Mouse (Mus musculus) liver, embryonic 11.5 days (tissue): ENCODE data around the gene Bcl6. TPM values are rescaled to one million over a fixed set of nuclear protein-coding genes. Genes with fewer than 3 reads are reported as not detected.

Experiments
- ATAC-seq: fragments of 200-750 bp; cut with Nextera tagmentation; replicated peaks from 2 replicates; pipeline ENCODE4 v1.8.0; 2017; ENCODE audit warnings: moderate number of reproducible peaks, mild to moderate bottlenecking, moderate TSS enrichment, moderate library complexity; ENCODE audit not compliant: low FRiP score
- DNase-seq: peaks from one replicate; pipeline ENCODE4 v3.0.0-alpha.2; 2017; ENCODE audit warnings: low spot score
- H3K27ac ChIP-seq: fragments of 300-500 bp; sonication (generic); 2 replicates; pipeline ENCODE4 v1.5.1; 2014; ENCODE audit warnings: mild to moderate bottlenecking, low read depth, low read length, control low read depth
- H3K27me3 ChIP-seq: fragments of 300-500 bp; sonication (generic); replicated peaks from 2 replicates; pipeline ENCODE4 v1.6.1; 2014; ENCODE audit warnings: low read length, mixed read lengths; ENCODE audit not compliant: control insufficient read depth, insufficient read depth
- H3K36me3 ChIP-seq: fragments of 300-500 bp; sonication (generic); 2 replicates; pipeline ENCODE4 v1.6.1; 2014; ENCODE audit warnings: mild to moderate bottlenecking, low read length, moderate library complexity, mixed read lengths; ENCODE audit not compliant: control insufficient read depth, insufficient read depth
- H3K4me1 ChIP-seq: fragments of 300-500 bp; sonication (generic); replicated peaks from 2 replicates; pipeline ENCODE4 v1.6.1; 2014; ENCODE audit warnings: low read length, mixed read lengths; ENCODE audit not compliant: control insufficient read depth, insufficient read depth
- H3K4me2 ChIP-seq: fragments of 300-500 bp; sonication (generic); 2 replicates; pipeline ENCODE4 v1.6.1; 2014; ENCODE audit warnings: mild to moderate bottlenecking, control low read depth, moderate library complexity
- H3K4me3 ChIP-seq: fragments of 300-500 bp; sonication (generic); 2 replicates; pipeline ENCODE4 v1.5.1; 2014; ENCODE audit warnings: low read depth, low read length, control low read depth
- H3K9ac ChIP-seq: fragments of 300-500 bp; sonication (generic); 2 replicates; pipeline ENCODE4 v1.6.1; 2014; ENCODE audit warnings: low read depth, low read length, control low read depth
- H3K9me3 ChIP-seq: fragments of 300-500 bp; sonication (generic); 2 replicates; pipeline ENCODE4 v1.6.1; 2016; ENCODE audit warnings: low read length, inconsistent platforms, mixed read lengths; ENCODE audit not compliant: control insufficient read depth
- WGBS: fragments of 180-500 bp; shearing (Covaris S2); extraction: QIAGEN DNeasy Blood & Tissue Kit; methylation state at CpG from one replicate; pipeline ENCODE4 v1.1.7; 2014; 5-methylcytosine and 5-hydroxymethylcytosine counted together
- polyA plus RNA-seq: library from polyadenylated mRNA; unstranded; fragments of >200 nt; fragmentation: Nextera tagmentation; extraction: Ambion mirVana; gene quantifications from 2 replicates; pipeline ENCODE4 v1.2.1, GENCODE M21; 2014

The Bcl6 gene
- polyA plus RNA-seq, 1 experiment from 2014 or later: 0.38 TPM

DNA sequence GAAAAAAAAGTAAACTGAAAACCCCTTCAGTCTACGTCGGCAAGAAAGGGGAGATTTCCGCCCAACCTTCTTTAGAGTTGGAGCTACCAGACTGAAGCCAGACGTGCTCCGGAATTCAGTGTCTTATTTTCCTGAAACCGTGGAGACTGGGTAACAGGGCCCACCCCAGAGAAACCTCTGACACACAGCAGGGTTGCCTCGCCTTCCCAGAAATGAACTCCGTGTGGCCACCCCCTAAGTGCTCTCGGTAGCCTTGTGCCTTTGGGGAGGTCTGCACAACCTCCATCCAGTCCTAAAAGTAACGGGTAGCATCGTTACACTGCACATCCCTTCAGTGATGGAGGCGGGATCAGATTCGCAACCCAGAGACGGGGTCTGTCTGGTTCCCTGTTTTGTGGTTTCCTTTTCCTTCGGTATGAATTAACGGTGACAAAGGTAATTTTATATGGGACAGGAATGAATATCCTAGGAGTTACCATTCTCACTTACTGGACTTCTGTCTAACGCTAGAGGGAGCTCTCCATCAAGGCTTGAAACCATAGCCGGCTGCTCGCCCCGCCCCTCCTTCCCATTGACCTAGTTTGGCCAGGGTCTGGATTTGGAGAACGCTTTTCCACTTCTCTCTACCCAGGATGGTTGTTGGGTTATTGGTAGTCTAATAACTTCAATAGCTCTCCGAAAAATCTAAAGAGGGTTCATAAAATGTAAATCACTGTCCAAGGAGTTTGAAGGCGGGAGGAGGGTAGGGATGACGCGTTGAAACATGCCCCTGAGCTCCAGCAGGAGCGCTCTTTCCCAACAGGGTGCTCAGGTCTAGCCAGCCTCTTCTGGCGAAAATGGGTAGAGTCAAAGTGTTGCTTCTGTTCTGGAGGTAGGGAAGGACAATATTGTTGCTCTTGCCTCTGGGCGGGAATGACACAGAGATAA lies 6.5 kb downstream of the Bcl6 start:
- WGBS: 3% methylated on average over 28 of the region's 28 CpGs

GRCm38 (mm10) chr16:23980991-23981720 lies 7.5 kb downstream of the Bcl6 start:
- ATAC-seq: no peak
- no peak overlapping the region for H3K9ac ChIP-seq
- DNase-seq: no peak
- peak overlapping the region; percentile 81 for H3K4me2 ChIP-seq
- no peaks in the 10 kb centered on the region for H3K9me3 ChIP-seq
- H3K27me3 ChIP-seq: peaks cover 51% of the 10 kb centered on the region
- peak overlapping the region; percentile 39 for H3K4me3 ChIP-seq
- H3K36me3 ChIP-seq: no peaks in the 10 kb centered on the region
- H3K4me1 ChIP-seq: peaks cover 15% of the 10 kb centered on the region
- no peak overlapping the region for H3K27ac ChIP-seq
- WGBS: 2% methylated on average over 32 of the region's 32 CpGs

More for the DNA sequence above, 6.5 kb downstream of the Bcl6 start:
- Histone ChIP-seq H3K9ac (no peak overlapping the region; the same call in 1 of the 2 replicates), H3K27me3 (peaks cover 56% of the 10 kb centered on the region), H3K4me1 (peaks cover 17% of the 10 kb centered on the region), H3K27ac (no peak overlapping the region), H3K4me2 (peak overlapping the region; percentile 81), H3K4me3 (peak overlapping the region; percentile 39), H3K36me3 (no peaks in the 10 kb centered on the region), H3K9me3 (no peaks in the 10 kb centered on the region)
- peak; percentile 67 for ATAC-seq
- DNase-seq: peak; percentile 74

- Histone ChIP-seq H3K27me3 (peaks cover 44% of the 10 kb centered on the region), H3K27ac (no peak overlapping the region), H3K4me3 (peak overlapping the region; percentile 39), H3K9me3 (no peaks in the 10 kb centered on the region), H3K9ac (no peak overlapping the region), H3K36me3 (no peaks in the 10 kb centered on the region), H3K4me1 (peaks cover 12% of the 10 kb centered on the region), H3K4me2 (peak overlapping the region; percentile 81)
- WGBS: 13% methylated on average over 11 of the region's 11 CpGs
- ATAC-seq (no peak), DNase-seq (no peak)
Measured at GRCm38 (mm10) chr16:23980201-23980870, 8.3 kb downstream of the Bcl6 start.

DNA sequence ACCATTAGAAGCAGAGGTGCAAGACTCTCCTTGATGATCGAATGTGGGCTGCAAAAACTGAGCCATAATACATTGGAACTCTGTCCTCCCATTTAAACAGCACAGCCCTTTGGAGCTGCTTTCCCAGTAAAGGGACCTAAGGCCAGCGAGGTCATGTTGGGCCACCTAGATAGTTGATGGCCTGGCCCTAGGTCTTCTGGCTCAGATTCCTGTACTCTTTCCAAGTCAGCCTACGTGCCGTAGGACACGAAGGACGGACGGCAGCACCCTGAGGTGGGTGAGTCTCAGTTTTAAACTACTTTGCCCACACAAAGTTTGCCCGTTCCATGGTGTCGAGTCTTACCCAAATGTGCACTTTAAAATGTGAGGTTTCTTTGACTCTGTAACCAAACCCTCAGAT lies 9.2 kb downstream of the Bcl6 start:
- Histone ChIP-seq H3K9me3 (no peaks in the 10 kb centered on the region), H3K4me2 (no peak overlapping the region), H3K9ac (no peak overlapping the region), H3K36me3 (no peaks in the 10 kb centered on the region), H3K27ac (no peak overlapping the region), H3K4me1 (peaks cover 12% of the 10 kb centered on the region), H3K4me3 (no peak overlapping the region), H3K27me3 (peaks cover 37% of the 10 kb centered on the region)
- WGBS: 85% methylated on average over 9 of the region's 9 CpGs
- no peak for DNase-seq
- no peak for ATAC-seq

DNA sequence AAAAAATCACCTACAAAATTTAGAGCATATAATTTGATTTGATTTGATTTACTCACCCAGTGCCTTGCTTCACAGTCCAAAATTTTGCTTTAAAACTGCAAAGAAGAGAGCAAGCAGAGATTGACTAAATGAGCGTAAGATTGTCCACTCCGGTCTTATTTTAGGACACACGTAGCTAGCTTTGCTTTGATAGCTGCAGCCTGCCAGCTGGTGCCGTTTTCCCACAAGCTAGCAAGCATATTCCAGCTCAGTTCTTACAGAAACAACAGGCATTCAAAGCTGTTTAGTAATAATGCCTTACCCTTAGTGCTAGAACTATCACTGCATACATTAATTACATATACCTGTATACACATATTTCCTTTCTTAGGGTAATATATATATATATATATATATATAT lies 10.2 kb downstream of the Bcl6 start:
- WGBS: 88% methylated on average over 4 of the region's 4 CpGs

GRCm38 (mm10) chr16:23977732-23978131 lies 10.9 kb downstream of the Bcl6 start:
- no peak for ATAC-seq

More for the DNA sequence above, 10.2 kb downstream of the Bcl6 start:
- peaks cover 31% of the 10 kb centered on the region for H3K27me3 ChIP-seq
- no peak for ATAC-seq
- no peak overlapping the region for H3K4me2 ChIP-seq
- H3K9me3 ChIP-seq: no peaks in the 10 kb centered on the region
- no peak for DNase-seq
- H3K4me1 ChIP-seq: peaks cover 9% of the 10 kb centered on the region
- no peak overlapping the region for H3K4me3 ChIP-seq
- H3K27ac ChIP-seq: no peak overlapping the region
- no peak overlapping the region for H3K9ac ChIP-seq
- no peaks in the 10 kb centered on the region for H3K36me3 ChIP-seq

DNA sequence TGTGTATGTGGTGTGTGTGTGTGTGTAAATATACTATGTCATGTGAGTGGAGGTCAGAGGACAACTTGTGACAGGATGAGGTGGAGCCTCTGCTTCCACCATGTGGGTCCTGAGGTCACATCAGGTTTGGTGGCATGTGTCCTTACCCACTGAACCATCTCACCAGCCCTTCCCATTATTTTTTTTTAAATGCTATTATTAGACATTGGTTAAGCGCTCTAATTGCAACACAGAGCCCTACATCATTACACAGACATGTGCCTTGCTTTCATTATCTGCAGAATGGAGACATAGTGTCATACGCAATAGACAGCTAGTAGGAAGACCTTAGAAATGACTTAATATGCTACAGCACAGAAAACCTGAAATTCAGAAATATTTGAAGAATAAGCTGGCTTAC lies 12.5 kb downstream of the Bcl6 start:
- 88% methylated on average over 2 of the region's 2 CpGs for WGBS
- no peak overlapping the region for H3K4me2 ChIP-seq
- DNase-seq (no peak), ATAC-seq (no peak)
- H3K4me3 ChIP-seq: no peak overlapping the region
- H3K27ac ChIP-seq: no peak overlapping the region
- no peaks in the 10 kb centered on the region for H3K9me3 ChIP-seq
- H3K9ac ChIP-seq: no peak overlapping the region
- H3K27me3 ChIP-seq: peaks cover 21% of the 10 kb centered on the region
- no peaks in the 10 kb centered on the region for H3K36me3 ChIP-seq
- H3K4me1 ChIP-seq: peaks cover 7% of the 10 kb centered on the region; the same call in 1 of the 2 replicates

More at GRCm38 (mm10) chr16:23977732-23978131, 10.9 kb downstream of the Bcl6 start:
- Histone ChIP-seq H3K9me3 (no peaks in the 10 kb centered on the region), H3K27ac (no peak overlapping the region), H3K4me1 (peaks cover 8% of the 10 kb centered on the region), H3K4me3 (no peak overlapping the region), H3K27me3 (peaks cover 30% of the 10 kb centered on the region), H3K9ac (no peak overlapping the region), H3K36me3 (no peaks in the 10 kb centered on the region), H3K4me2 (no peak overlapping the region)
- WGBS: 70% methylated on average over 3 of the region's 3 CpGs
- DNase-seq: no peak

DNA sequence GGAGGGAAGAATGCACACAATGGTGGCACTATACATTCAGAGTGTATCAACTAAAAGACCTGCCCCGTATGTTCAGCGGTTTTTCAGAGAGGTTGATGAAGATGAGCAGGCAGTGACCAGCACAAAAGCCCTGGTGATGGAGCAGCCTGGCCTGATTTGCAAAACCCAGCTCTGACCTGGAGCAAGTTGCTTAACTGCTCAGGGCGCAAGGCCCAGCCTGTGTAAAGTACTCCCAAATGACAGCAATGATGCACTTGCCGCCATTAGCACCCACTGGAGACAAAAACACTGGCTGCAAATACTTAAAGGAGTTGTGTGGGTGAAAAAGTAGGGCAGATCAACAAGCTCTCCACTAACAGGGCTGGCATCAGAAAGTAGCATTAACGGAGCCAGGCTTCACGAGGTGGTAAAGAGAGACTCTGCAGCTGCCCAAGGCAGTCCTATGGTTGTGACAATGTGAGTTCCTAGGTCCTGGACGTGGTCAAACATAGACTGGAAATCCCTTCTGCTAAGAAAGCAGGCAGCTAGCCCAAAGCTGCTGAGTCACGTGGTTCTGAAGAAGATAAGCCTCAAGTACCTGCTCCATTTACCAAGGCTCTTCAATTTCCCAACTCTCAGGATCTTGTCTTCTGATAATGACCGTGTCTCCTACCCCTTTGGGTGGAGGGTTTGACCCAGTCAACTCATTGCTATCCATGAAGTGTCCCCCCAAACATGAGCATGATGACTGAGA lies 14.9 kb downstream of the Bcl6 start:
- H3K27ac ChIP-seq: no peak overlapping the region
- no peak for ATAC-seq
- no peak overlapping the region for H3K4me2 ChIP-seq
- DNase-seq: no peak
- H3K9ac ChIP-seq: no peak overlapping the region
- WGBS: 78% methylated on average over 9 of the region's 9 CpGs
- no peaks in the 10 kb centered on the region for H3K27me3 ChIP-seq
- no peaks in the 10 kb centered on the region for H3K36me3 ChIP-seq
- H3K9me3 ChIP-seq: no peaks in the 10 kb centered on the region
- no peak overlapping the region for H3K4me3 ChIP-seq
- H3K4me1 ChIP-seq: no peaks in the 10 kb centered on the region
